Mouse (Mus musculus): ENCODE data around the gene Sorcs2. TPM values are rescaled to one million over a fixed set of nuclear protein-coding genes. Genes with fewer than 3 reads are reported as not detected.
"Not testable (repeated sequence)": the region's sequence is repeated elsewhere in the genome, so short reads cannot be mapped to it uniquely, and the experiment has no call there.

Gene Sorcs2
- polyA plus RNA-seq, 1 experiment from 2014 or later: 9.0 TPM

DNA sequence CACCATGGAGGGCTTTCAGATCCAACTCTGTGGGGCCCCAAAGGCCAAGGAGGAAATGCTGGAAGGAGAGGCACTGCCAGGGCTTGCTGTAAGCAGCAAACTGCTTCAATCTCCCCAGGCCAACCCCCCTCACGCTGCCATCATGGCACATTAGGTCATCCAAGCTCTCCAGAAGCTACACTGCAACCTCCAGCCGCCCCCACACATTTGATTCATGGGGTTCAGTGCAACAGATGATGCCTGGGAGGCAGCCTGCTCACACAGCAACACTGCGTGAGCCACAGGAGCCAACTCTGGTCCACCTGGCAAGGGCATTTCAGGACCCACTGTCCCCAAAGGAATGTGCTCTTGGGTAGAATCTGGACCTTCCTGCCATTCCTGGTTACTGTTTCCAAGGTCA lies 21.9 kb upstream of the Sorcs2 start:
- Histone ChIP-seq H3K4me3 (no peak overlapping the region), H3K27ac (replicated peaks) (no peak overlapping the region), H3K9me3 (replicated peaks) (no peaks in the 10 kb centered on the region), H3K27me3 (ENCODE audit: low read depth, poor library complexity, severe bottlenecking) (no peaks in the 10 kb centered on the region), H3K4me1 (no peaks in the 10 kb centered on the region), H3K36me3 (no peaks in the 10 kb centered on the region)
- WGBS: 71% methylated on average over 3 of the region's 3 CpGs
- no peak for DNase-seq (ENCODE audit: low spot score)

GRCm38 (mm10) chr5:36414712-36415331 lies 16.9 kb upstream of the Sorcs2 start:
- Histone ChIP-seq H3K4me1 (no peaks in the 10 kb centered on the region), H3K27me3 (ENCODE audit: low read depth, poor library complexity, severe bottlenecking) (no peaks in the 10 kb centered on the region), H3K27ac (replicated peaks) (no peak overlapping the region), H3K36me3 (no peaks in the 10 kb centered on the region), H3K4me3 (no peak overlapping the region), H3K9me3 (replicated peaks) (0 out of 2 replicates have a peak, but pooled peaks cover 3% of the 10 kb centered on the region)
- no peak for DNase-seq (ENCODE audit: low spot score)
- 79% methylated on average over 6 of the region's 6 CpGs for WGBS

DNA sequence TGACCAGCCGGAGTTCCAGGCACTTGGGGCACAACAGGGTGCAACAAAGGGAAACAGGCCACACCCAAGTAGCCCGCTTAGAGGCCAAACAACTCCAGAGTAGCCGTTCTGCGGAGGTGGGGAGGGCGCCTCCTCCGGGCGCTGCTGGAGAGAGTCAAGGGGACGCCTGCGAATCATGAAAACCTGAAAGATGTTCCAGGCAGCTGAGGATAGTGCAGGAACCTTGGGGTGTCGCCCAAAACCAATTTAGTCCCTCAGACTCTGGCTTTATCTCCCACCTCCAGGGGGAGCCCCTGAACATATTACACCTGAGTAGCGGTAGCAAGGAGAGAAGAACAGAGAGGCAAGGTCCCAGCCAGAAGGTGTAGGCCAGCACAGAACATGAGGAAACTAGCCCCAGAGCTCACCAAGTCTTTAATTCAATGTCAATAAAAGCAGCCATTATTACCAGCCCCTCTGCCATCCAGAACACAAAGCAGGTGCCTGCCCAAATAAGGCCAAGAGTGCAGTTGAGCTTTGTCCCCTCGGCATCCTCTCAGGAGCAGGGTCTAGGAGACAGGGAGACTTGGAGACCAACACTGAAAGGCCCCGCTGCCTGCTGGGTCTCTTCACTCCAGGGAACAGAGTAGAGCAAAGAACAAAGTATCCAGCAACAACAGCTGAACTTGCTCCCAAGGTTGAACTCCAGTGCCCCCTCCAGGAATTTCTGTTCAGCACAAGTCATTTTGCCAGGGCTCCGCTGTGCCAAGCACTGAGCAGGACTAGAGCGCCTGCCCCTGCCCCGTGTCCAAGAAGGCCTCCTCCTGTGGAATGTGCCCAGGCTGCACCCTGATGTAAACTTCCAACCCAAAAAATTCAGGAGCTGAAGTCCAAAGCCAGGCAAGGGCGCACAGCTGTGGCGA lies 775 bp upstream of the Sorcs2 start:
- peak overlapping the region; percentile 91; the same call in 1 of the 2 replicates for H3K27ac ChIP-seq (replicated peaks)
- 7% methylated on average over 18 of the region's 18 CpGs for WGBS
- H3K9me3 ChIP-seq (replicated peaks): no peaks in the 10 kb centered on the region
- DNase-seq (ENCODE audit: low spot score): peak; percentile 66
- no peaks in the 10 kb centered on the region for H3K36me3 ChIP-seq
- H3K4me1 ChIP-seq: peaks cover 69% of the 10 kb centered on the region
- H3K27me3 ChIP-seq (ENCODE audit: low read depth, poor library complexity, severe bottlenecking): peaks cover 68% of the 10 kb centered on the region
- peak overlapping the region; percentile 85 for H3K4me3 ChIP-seq

GRCm38 (mm10) chr5:36397384-36397759 lies 567 bp downstream of the Sorcs2 start:
- Histone ChIP-seq H3K27ac (replicated peaks) (peak overlapping the region; percentile 91), H3K9me3 (replicated peaks) (no peaks in the 10 kb centered on the region), H3K4me1 (peaks cover 68% of the 10 kb centered on the region), H3K27me3 (ENCODE audit: low read depth, poor library complexity, severe bottlenecking) (peaks cover 79% of the 10 kb centered on the region), H3K36me3 (no peaks in the 10 kb centered on the region), H3K4me3 (peak overlapping the region; percentile 85)
- WGBS: under 1% methylated on average over 36 of the region's 36 CpGs
- peak; percentile 60 for DNase-seq (ENCODE audit: low spot score)

DNA sequence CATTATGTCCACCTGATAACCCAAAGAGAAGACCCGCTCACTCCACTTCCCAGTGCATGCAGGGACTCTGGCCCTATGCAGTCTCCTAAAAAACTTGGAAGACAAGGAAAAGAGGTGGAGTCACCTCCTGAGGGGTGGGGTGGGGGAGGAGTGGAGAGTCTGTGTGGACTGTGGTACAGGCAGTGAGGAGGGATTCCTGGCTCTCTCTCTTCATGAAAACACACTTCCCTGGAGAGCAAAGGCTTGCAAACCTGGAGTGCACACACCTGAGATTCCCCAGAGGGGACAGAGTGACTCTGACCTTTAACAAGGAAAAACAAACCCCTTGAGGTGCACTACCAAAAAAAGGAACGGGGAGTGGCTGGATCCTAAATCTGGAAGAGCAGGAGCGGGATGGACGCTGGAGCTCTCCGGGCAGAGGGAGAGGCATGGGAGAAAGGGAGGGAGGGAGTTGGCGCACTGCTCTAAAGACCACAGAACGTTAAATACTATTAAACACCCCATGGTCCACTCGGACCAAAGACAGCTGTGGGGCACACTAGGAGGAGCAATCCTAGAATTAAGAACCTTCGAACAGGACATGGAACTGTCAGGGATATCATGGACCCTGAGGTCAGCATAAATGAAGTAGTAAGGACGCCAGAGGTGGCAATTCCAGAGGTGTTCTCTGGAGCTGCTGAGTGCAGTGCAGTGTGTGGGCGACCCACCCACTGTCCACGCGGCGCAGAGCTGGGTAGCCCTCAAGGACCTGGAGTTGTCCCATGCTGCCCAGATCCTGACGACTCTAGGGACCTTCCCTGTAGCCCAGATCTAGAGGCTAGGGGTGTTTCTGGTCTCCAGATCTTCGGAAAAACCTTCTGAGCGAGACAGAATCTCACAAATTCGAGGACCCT lies 1.2 kb downstream of the Sorcs2 start:
- H3K27me3 ChIP-seq (ENCODE audit: low read depth, poor library complexity, severe bottlenecking): peaks cover 80% of the 10 kb centered on the region
- 8% methylated on average over 18 of the region's 18 CpGs for WGBS
- H3K27ac ChIP-seq (replicated peaks): peak overlapping the region; percentile 91
- peaks cover 73% of the 10 kb centered on the region for H3K4me1 ChIP-seq
- peak; percentile 33 for DNase-seq (ENCODE audit: low spot score)
- no peaks in the 10 kb centered on the region for H3K9me3 ChIP-seq (replicated peaks)
- peak overlapping the region; percentile 85 for H3K4me3 ChIP-seq
- no peaks in the 10 kb centered on the region for H3K36me3 ChIP-seq

DNA sequence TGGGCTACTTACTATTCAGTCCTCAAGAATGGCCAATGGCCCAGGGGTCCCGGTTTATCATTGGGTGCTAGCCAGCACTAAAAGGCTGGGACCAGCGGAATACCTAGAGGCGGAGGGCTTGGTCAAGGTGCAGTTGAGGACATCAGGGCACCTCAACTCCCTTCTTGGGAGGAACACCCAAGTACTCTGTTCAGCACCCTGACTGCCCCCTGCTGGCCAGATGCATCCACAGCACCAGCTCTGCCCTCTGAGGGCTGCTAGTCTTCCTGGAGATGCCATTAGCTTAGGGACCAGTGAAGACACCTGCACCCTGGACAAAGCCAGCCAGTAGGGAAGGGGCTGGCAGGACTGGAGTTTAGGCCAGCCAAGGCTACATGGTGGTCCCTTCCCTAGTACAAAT lies 1.9 kb downstream of the Sorcs2 start:
- DNase-seq (ENCODE audit: low spot score): peak; percentile 81
- H3K9me3 ChIP-seq (replicated peaks): no peaks in the 10 kb centered on the region
- H3K4me1 ChIP-seq: peaks cover 80% of the 10 kb centered on the region
- peak overlapping the region; percentile 19; the same call in 1 of the 2 replicates for H3K27ac ChIP-seq (replicated peaks)
- no peaks in the 10 kb centered on the region for H3K36me3 ChIP-seq
- 61% methylated on average over 3 of the region's 3 CpGs for WGBS
- H3K4me3 ChIP-seq: peak overlapping the region; percentile 85
- H3K27me3 ChIP-seq (ENCODE audit: low read depth, poor library complexity, severe bottlenecking): peaks cover 76% of the 10 kb centered on the region

- peak overlapping the region; percentile 19; the same call in 1 of the 2 replicates for H3K4me3 ChIP-seq
- peaks cover 90% of the 10 kb centered on the region for H3K4me1 ChIP-seq
- no peaks in the 10 kb centered on the region for H3K9me3 ChIP-seq (replicated peaks)
- DNase-seq (ENCODE audit: low spot score): peak; percentile 36
- no peaks in the 10 kb centered on the region for H3K36me3 ChIP-seq
- WGBS: 46% methylated on average over 11 of the region's 11 CpGs
- 0 out of 2 replicates have a peak overlapping the region, but pooled peaks have one; percentile 17 for H3K27ac ChIP-seq (replicated peaks)
- H3K27me3 ChIP-seq (ENCODE audit: low read depth, poor library complexity, severe bottlenecking): peaks cover 66% of the 10 kb centered on the region
These were observed 3.0 kb downstream of the Sorcs2 start for GRCm38 (mm10) chr5:36394840-36395515.

DNA sequence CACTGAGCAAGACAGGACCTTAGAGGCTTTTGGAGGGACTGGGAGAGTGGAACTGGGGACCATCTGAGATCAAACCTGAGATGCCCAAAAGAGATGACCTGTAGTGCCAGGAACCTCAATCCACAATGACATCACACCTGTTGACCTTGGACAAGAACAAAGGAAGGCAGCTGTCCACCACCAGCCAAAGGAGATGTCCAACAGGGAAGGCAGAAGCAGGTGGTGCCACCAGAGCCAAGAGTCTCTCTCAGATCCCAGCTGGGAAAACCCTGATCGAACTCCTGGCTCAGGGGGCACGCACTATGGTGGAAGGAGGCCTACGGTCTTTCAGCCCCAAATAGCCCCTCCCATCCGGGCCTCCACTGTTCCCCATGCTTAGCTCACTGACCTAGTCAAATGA lies 6.2 kb downstream of the Sorcs2 start:
- no peak for DNase-seq (ENCODE audit: low spot score)
- Histone ChIP-seq H3K4me1 (peaks cover 68% of the 10 kb centered on the region), H3K27ac (replicated peaks) (no peak overlapping the region), H3K4me3 (no peak overlapping the region), H3K36me3 (no peaks in the 10 kb centered on the region), H3K27me3 (ENCODE audit: low read depth, poor library complexity, severe bottlenecking) (peaks cover 40% of the 10 kb centered on the region), H3K9me3 (replicated peaks) (no peaks in the 10 kb centered on the region)
- WGBS: 86% methylated on average over 4 of the region's 4 CpGs

DNA sequence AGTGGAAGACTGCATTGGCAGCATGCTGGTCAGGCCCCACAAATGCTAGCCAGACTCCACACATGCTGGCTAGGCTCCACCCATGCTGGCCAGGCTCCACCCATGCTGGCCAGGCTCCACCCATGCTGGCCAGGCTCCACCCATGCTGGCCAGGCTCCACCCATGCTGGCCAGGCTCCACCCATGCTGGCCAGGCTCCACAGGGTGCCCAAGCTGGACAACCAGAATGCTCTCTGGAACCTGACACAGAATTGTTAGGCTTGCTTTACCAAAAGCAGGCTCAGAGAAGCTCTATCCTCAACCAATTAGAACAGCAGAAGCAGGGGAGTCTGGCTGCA lies 7.4 kb downstream of the Sorcs2 start:
- DNase-seq (ENCODE audit: low spot score); H3K4me3 ChIP-seq; H3K27ac ChIP-seq (replicated peaks); H3K9me3 ChIP-seq (replicated peaks); H3K36me3 ChIP-seq: not testable (repeated sequence)
- peaks cover 30% of the 10 kb centered on the region for H3K27me3 ChIP-seq (ENCODE audit: low read depth, poor library complexity, severe bottlenecking)
- H3K4me1 ChIP-seq: peaks cover 63% of the 10 kb centered on the region

DNA sequence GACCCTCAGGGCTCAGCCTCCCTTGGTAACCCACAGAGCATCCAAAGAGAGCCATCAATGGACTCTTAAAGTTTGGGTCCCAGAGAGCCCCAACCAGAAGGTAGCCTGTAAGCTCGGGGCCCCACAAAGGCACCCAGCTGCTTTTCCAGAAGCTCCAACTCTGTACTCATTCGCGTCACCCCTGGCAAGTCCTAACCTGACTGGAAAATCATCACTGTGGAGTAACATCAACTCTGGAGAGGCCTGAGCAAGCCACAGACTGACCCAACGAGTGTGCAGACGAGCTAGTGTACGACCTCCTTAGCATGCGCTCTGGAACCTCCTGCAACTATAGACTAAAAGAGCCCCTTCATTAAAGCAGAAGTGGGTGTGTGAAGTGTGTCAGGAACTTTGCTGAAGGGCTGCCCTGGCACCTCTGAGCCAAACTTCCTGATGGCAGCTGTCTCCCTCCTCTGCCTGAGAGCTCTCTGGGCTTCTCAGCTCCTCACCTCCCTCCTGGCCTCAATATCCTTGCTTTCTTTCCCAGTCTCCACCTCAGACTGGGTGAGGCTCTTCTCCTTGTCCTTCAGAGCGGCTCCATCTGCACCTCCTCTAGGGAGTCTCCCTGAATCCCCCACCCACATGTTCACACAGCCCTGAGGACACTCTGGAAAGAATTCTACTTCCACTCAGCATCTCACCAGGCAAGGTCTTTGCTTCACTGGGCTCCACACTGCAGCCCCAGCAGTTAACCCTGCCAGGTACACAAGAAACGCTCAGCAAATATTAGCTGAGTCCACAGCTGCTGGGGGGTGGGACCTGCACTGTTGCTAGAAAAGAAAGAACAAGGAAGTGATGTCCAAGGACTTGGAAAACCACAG lies 8.0 kb downstream of the Sorcs2 start:
- H3K27ac ChIP-seq (replicated peaks): no peak overlapping the region

GRCm38 (mm10) chr5:36385062-36385461 lies 12.9 kb downstream of the Sorcs2 start:
- H3K9me3 ChIP-seq (replicated peaks): no peaks in the 10 kb centered on the region
- DNase-seq (ENCODE audit: low spot score): no peak
- H3K4me1 ChIP-seq: peaks cover 58% of the 10 kb centered on the region
- peaks cover 48% of the 10 kb centered on the region for H3K27me3 ChIP-seq (ENCODE audit: low read depth, poor library complexity, severe bottlenecking)
- no peak overlapping the region for H3K4me3 ChIP-seq
- WGBS: 31% methylated on average over 5 of the region's 5 CpGs
- no peaks in the 10 kb centered on the region for H3K36me3 ChIP-seq
- H3K27ac ChIP-seq (replicated peaks): no peak overlapping the region

More for the DNA sequence above, 8.0 kb downstream of the Sorcs2 start:
- peaks cover 32% of the 10 kb centered on the region for H3K27me3 ChIP-seq (ENCODE audit: low read depth, poor library complexity, severe bottlenecking)
- WGBS: 89% methylated on average over 9 of the region's 9 CpGs
- no peaks in the 10 kb centered on the region for H3K9me3 ChIP-seq (replicated peaks)
- no peaks in the 10 kb centered on the region for H3K36me3 ChIP-seq
- no peak overlapping the region for H3K4me3 ChIP-seq
- DNase-seq (ENCODE audit: low spot score): no peak
- peaks cover 63% of the 10 kb centered on the region for H3K4me1 ChIP-seq

All from midbrain, embryonic 10.5 days (tissue).